Mouse (Mus musculus) cortical plate, adult 2 months (tissue): ENCODE data around the gene Tldc2.

Experiments
- CTCF ChIP-seq: fragments of 200-500 bp; IDR thresholded peaks from 2 replicates; pipeline ENCODE4 v1.5.1; 2011; ENCODE audit warnings: mild to moderate bottlenecking, control low read depth, low read length; ENCODE audit not compliant: insufficient read depth; ENCODE audit errors: extremely low read depth
- POLR2A ChIP-seq: fragments of 200-500 bp; IDR thresholded peaks from 2 replicates; pipeline ENCODE4 v1.6.1; 2011; ENCODE audit warnings: mild to moderate bottlenecking, low read length, control low read depth; ENCODE audit not compliant: insufficient read depth; ENCODE audit errors: extremely low read depth

DNA sequence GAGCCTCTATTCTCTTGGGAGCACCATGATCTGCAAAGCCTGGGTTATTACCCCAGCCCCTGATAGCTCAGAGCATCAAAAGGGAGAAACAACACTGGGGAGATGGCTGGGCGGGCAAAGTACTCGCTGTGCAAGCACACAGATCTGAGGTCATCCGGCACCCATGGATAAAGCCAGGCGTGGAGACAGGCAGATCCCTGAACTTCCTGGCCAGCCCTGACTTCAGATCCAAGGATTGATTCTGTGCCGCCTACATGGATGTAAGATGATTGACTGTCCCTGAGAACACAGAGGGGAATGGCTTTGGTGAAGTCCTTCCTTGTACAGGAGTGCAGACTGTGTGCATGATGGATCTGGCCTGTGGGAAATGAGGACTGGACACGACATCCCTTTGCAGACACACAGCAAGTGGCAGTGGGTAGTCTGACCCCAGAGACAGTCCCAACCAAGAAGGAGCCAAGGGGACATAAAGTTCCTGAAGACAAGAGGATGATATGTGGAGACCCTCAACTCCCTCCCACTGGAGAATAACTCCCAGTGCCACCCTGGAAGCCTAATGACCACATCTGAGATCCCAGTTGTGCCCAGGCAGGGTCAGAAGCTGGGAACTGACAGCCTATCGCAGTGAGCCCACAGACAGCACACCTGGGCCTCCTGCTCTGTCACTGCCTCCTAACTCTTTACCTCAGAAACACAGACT lies 20.0 kb upstream of the Tldc2 start:
- TF ChIP-seq CTCF (no peak), POLR2A (no peak)
